Mouse (Mus musculus) liver, embryonic 13.5 days (tissue): Measurements from ENCODE around the gene Pde4b. TPM values are rescaled to one million over a fixed set of nuclear protein-coding genes. Genes with fewer than 3 reads are reported as not detected.

Experiments used
- polyA plus RNA-seq: library from polyadenylated mRNA; unstranded; fragments of >200 nt; fragmentation: Nextera tagmentation; extraction: Ambion mirVana; gene quantifications from 2 replicates; pipeline ENCODE4 v1.2.1, GENCODE M21; 2015

Pde4b gene
- polyA plus RNA-seq, 1 experiment from 2014 or later: 2.2 TPM

Other genes starting within 250 kb of the Pde4b start
- gene B020004J07Rik, start 243.5 kb upstream of the Pde4b start, polyA plus RNA-seq: not detected in 2 replicates
- not detected in 2 replicates for gene C130073F10Rik, start 193.8 kb upstream of the Pde4b start, polyA plus RNA-seq
- not detected in 2 replicates for gene Gm12800, start 178.4 kb upstream of the Pde4b start, polyA plus RNA-seq
- gene Gm12794, start 147.1 kb upstream of the Pde4b start, polyA plus RNA-seq: not detected in 2 replicates
- not detected in 2 replicates for gene Gm12790, start 106.5 kb upstream of the Pde4b start, polyA plus RNA-seq
- gene Gm12789, start 100.9 kb upstream of the Pde4b start, polyA plus RNA-seq: not detected in 2 replicates